Mouse (Mus musculus): ENCODE results near the gene Plpp2.

DNA sequence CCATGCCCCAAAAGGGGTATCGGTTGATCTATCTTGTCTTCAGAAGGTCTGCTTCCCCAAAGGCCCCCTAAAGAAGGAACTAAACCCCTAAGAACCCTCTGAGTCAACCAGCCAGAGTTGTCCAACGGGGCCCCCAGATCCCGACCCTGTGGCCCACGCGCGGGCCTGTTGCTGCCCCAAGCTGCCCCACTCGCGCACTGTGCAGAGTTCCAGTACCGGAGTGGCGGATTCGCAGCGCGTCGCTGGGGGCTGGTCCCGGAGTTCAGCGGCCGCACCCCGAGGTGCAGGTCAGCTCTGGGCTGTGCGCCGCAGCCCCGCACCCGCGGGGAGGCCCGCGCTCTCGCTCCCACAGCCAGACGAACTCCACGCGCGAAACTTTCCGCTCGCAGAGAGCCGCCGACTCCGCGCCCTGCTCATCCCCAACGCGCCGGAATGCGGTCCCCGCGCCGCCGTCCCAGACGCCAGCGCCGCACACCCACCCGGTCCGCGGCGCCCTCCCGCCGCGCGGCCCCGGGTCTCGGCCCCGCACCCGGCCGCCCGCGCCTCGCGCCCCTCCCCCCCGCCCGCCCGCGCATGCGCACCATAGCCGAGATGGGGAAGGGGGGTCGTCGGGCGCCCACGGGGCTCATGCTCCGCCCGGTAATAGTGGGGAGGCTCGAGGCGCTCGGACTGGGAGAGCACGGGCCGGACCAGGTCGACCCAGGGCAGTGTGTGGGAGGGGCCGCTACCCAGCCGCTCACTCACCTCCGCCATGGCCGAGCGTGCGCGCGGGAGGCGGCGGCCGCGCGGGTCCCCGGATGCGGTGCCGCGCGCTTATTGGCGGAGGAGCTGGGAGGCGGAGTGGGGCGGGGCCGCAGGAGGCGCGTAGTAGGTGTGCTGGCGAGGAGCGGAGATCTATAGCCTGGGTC, 21.0 kb upstream of the Plpp2 start, which contains the start of gene Mier2:
- TF ChIP-seq CTCF (IDR thresholded peaks at IDR 0.05; ENCODE audit: insufficient read depth, low read depth, low read length) (no peak), POLR2A (IDR thresholded peaks at IDR 0.05; ENCODE audit: insufficient read depth, low read depth, low read length) (peak; percentile 81; the same call in 1 of the 2 replicates)
